Mouse (Mus musculus): ENCODE measurements around the gene Zc3h4. TPM values are rescaled to one million over a fixed set of nuclear protein-coding genes. Genes with fewer than 3 reads are reported as not detected.

The Zc3h4 gene
- total RNA-seq, 4 experiments from 2014 or later = 48.3 to 56.6 (median 52.4) TPM

- no peak for DNase-seq (ENCODE audit: low spot score in 2 of 2)
Measured at GRCm38 (mm10) chr7:16475764-16476599, 75.3 kb downstream of the Zc3h4 start.

- no peak for DNase-seq (ENCODE audit: low spot score in 2 of 2)
Measured at GRCm38 (mm10) chr7:16476600-16476989, 75.9 kb downstream of the Zc3h4 start.

- DNase-seq (ENCODE audit: low spot score in 2 of 2) = no peak
Measured at GRCm38 (mm10) chr7:16477628-16478027, 76.9 kb downstream of the Zc3h4 start, which contains the start of gene Npas1. Gene Npas1, minus strand, starts transcription at chr7:16477728.

Other genes with a start within 250 kb of the Zc3h4 start
- gene Meis3, start 225.8 kb upstream of the Zc3h4 start, total RNA-seq (2022) = 10 to 100 TPM; 42.6 to 48.9 (median 46.4) TPM
- gene Dhx34, start 178.9 kb upstream of the Zc3h4 start, total RNA-seq (2022) = 10 to 100 TPM; 12.4 to 14.5 (median 13.4) TPM
- gene C5ar2, start 156.8 kb upstream of the Zc3h4 start, total RNA-seq (2022) = under 1 TPM; 0.30 to 0.67 (median 0.58) TPM
- gene C5ar1, start 141.4 kb upstream of the Zc3h4 start, total RNA-seq (2022) = 1 to 10 TPM in 2 of 4 experiments, under 1 TPM in 2; 0.46 to 3.4 (median 1.7) TPM
- gene Inafm1, start 127.3 kb upstream of the Zc3h4 start, total RNA-seq (2022) = 10 to 100 TPM; 34.6 to 36.9 (median 36.6) TPM
- 100 to 1,000 TPM in 1 of 4 experiments, 10 to 100 TPM in 3; 80.6 to 105 (median 83.6) TPM for gene Ccdc9, start 114.1 kb upstream of the Zc3h4 start, total RNA-seq (2022)
- 10 to 100 TPM in 3 of 4 experiments, 1 to 10 TPM in 1; 9.2 to 15.8 (median 12.0) TPM for gene Bbc3, start 92.5 kb upstream of the Zc3h4 start, total RNA-seq (2022)
- gene Sae1, start 13.1 kb upstream of the Zc3h4 start, total RNA-seq (2022) = 100 to 1,000 TPM in 3 of 4 experiments, 10 to 100 TPM in 1; 92.2 to 108 (median 105) TPM
- 10 to 100 TPM; 53.3 to 81.3 (median 69.6) TPM for gene Tmem160, start 51.9 kb downstream of the Zc3h4 start, total RNA-seq (2022)
- 10 to 100 TPM in 2 of 4 experiments, 1 to 10 TPM in 2; 8.8 to 10.4 (median 9.9) TPM for gene Npas1, start 76.8 kb downstream of the Zc3h4 start, total RNA-seq (2022)
- gene Arhgap35, start 214.1 kb downstream of the Zc3h4 start, total RNA-seq (2022) = 100 to 1,000 TPM; 121 to 138 (median 127) TPM